Mouse (Mus musculus): ENCODE results near the gene Ppm1h. TPM values are rescaled to one million over a fixed set of nuclear protein-coding genes. Genes with fewer than 3 reads are reported as not detected.

Ppm1h gene
- total and polyA plus RNA-seq, 3 experiments, result 1.2 to 1.3 (median 1.3) TPM

DNA sequence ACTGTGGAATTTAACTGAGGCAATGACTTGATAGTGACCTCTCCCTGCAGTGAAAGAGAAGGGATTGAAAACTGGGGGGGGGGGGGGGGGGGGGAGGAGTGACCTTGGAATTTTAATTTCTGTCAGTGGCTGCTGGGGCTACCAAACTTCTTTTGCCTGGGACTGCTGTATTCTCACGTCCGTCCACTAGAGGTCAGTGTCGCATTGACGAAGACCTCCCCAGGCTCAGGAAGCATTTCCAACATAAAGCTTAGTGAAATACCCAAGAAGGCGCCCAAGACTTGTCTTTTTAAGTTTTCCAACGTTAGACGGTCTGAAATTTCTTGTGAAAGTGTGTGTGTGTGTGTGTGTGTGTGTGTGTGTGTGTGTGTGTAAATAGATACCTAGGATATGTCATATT is 125.3 kb downstream of the Ppm1h start:
- no peaks in the 10 kb centered on the region for H3K79me2 ChIP-seq (replicated peaks; ENCODE audit: control insufficient read depth, extremely low read depth, insufficient read depth, poor library complexity, severe bottlenecking)
- H3K4me2 ChIP-seq (ENCODE audit: insufficient read depth, low read depth, poor library complexity, severe bottlenecking), result no peak overlapping the region
- H3K9me3 ChIP-seq (replicated peaks; ENCODE audit: low read length), result no peaks in the 10 kb centered on the region
- H3K4me1 ChIP-seq (ENCODE audit: control insufficient read depth in 1 of 2, insufficient read depth in 2 of 2), result peaks cover 0 to 25% of the 10 kb centered on the region in 2 experiments; a peak in 2 of 4 replicates
- H3K36me3 ChIP-seq (replicated peaks in 1 of 2; ENCODE audit: control insufficient read depth in 1 of 2, insufficient read depth in 1 of 2, low read length in 1 of 2), result no peaks in the 10 kb centered on the region
- H3K4me3 ChIP-seq (replicated peaks in 1 of 3; ENCODE audit: low read depth in 2 of 3, low read length in 2 of 3, poor library complexity in 1 of 3), result no peak overlapping the region
- TF ChIP-seq TCF12 (IDR thresholded peaks at IDR 0.05; ENCODE audit: low read depth, low read length) (no peak), BHLHE40 (IDR thresholded peaks at IDR 0.05; ENCODE audit: low read depth, low read length) (no peak), ZC3H11A (IDR thresholded peaks at IDR 0.05; ENCODE audit: low read depth, low read length) (peak; percentile 27), NELFE (IDR thresholded peaks at IDR 0.05; ENCODE audit: low read depth, low read length) (no peak; the same call in 1 of the 2 replicates), POLR2AphosphoS2 (IDR thresholded peaks at IDR 0.05; ENCODE audit: low read depth, low read length) (no peak), ZMIZ1 (IDR thresholded peaks at IDR 0.05; ENCODE audit: low read depth, low read length) (no peak), CTCF (conservative IDR thresholded peaks at IDR 0.05 in 1 of 2, IDR thresholded peaks at IDR 0.05 in 1 of 2; ENCODE audit: low read depth in 2 of 2, low read length in 2 of 2) (peak; percentile 42 to 90), CHD1 (IDR thresholded peaks at IDR 0.05; ENCODE audit: low read depth, low read length) (no peak), KAT2A (IDR thresholded peaks at IDR 0.05; ENCODE audit: insufficient replicate concordance, low read length) (no peak), IRF4 (IDR thresholded peaks at IDR 0.05; ENCODE audit: low read depth, low read length) (no peak), SMC3 (IDR thresholded peaks at IDR 0.05; ENCODE audit: low read depth, low read length) (peak; percentile 86), NRF1 (IDR thresholded peaks at IDR 0.05; ENCODE audit: low read depth, low read length) (no peak), JUN (IDR thresholded peaks at IDR 0.05; ENCODE audit: insufficient read depth, low read depth, low read length) (no peak), HCFC1 (IDR thresholded peaks at IDR 0.05; ENCODE audit: low read depth, low read length) (no peak), PAX5 (IDR thresholded peaks at IDR 0.05; ENCODE audit: low read length) (no peak), ZNF384 (IDR thresholded peaks at IDR 0.05; ENCODE audit: low read depth, low read length) (peak; percentile 40; the same call in 1 of the 2 replicates), RAD21 (IDR thresholded peaks at IDR 0.05; ENCODE audit: low read depth, low read length) (peak; percentile 91), MYC (IDR thresholded peaks at IDR 0.05; ENCODE audit: low read depth, low read length) (no peak)
- in situ Hi-C loops (cut with MboI; ENCODE audit: low pct_ligation_motif_present, low pct_unique_long_range_greater_than_20kb, low sequenced_read_pairs) (loop anchor here (5.0 kb wide), 1 partner anchor 283 kb away; no protein-coding TSS in a partner anchor), dilution Hi-C loops (cut with MboI; ENCODE audit: extremely low pct_ligation_motif_present, extremely low pct_unique_long_range_greater_than_20kb, low sequenced_read_pairs) (no loop called here)
- DNase-seq (ENCODE audit: extremely low read depth), result peak; percentile 67
- H3K27me3 ChIP-seq (replicated peaks), result no peaks in the 10 kb centered on the region
- H3K9ac ChIP-seq (ENCODE audit: insufficient read depth, low read depth), result no peak overlapping the region
- H3K27ac ChIP-seq (ENCODE audit: insufficient read depth, low read depth), result no peak overlapping the region

DNA sequence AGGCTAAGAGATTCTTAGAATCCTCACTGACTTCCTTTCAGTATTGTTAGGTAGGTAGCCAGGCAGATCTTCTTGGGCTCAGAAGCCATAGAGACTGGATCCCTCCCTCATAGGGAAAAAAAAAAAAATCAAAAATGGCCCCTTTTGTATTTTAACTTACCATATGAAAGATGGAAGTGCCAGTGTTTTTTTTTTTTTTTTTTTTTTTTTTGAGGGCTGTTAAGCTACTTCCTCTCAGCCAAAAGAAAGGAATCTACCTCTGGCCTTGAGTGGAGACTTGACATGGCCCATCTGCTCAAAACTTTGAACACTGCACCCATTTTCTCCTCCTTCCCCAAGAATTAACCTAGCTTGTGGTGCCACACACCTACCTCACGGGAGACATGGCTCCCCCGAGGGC is 127.3 kb downstream of the Ppm1h start:
- TF ChIP-seq UBTF (IDR thresholded peaks at IDR 0.05; ENCODE audit: low read depth, low read length) (no peak), USF1 (IDR thresholded peaks at IDR 0.05; ENCODE audit: low read depth, low read length) (no peak), CTCF (conservative IDR thresholded peaks at IDR 0.05 in 1 of 2, IDR thresholded peaks at IDR 0.05 in 1 of 2; ENCODE audit: low read depth in 2 of 2, low read length in 2 of 2) (no peak), CHD1 (IDR thresholded peaks at IDR 0.05; ENCODE audit: low read depth, low read length) (no peak), ZMIZ1 (IDR thresholded peaks at IDR 0.05; ENCODE audit: low read depth, low read length) (no peak), ZKSCAN1 (IDR thresholded peaks at IDR 0.05; ENCODE audit: borderline replicate concordance, low read depth, low read length) (no peak), ZNF384 (IDR thresholded peaks at IDR 0.05; ENCODE audit: low read depth, low read length) (peak; percentile 67), TBP (conservative IDR thresholded peaks at IDR 0.05; ENCODE audit: low read depth, low read length) (no peak), RCOR1 (conservative IDR thresholded peaks at IDR 0.05; ENCODE audit: low read depth, low read length) (no peak)
- DNase-seq (ENCODE audit: extremely low read depth), result no peak
- dilution Hi-C loops (cut with MboI; ENCODE audit: extremely low pct_ligation_motif_present, extremely low pct_unique_long_range_greater_than_20kb, low sequenced_read_pairs), result no loop called here
- Histone ChIP-seq H3K9me3 (replicated peaks; ENCODE audit: low read length) (no peaks in the 10 kb centered on the region), H3K4me3 (replicated peaks in 1 of 3; ENCODE audit: low read depth in 2 of 3, low read length in 2 of 3, poor library complexity in 1 of 3) (no peak overlapping the region), H3K27me3 (replicated peaks) (no peaks in the 10 kb centered on the region), H3K4me2 (ENCODE audit: insufficient read depth, low read depth, poor library complexity, severe bottlenecking) (no peak overlapping the region), H3K79me2 (replicated peaks; ENCODE audit: control insufficient read depth, extremely low read depth, insufficient read depth, poor library complexity, severe bottlenecking) (no peaks in the 10 kb centered on the region), H3K4me1 (ENCODE audit: control insufficient read depth in 1 of 2, insufficient read depth in 2 of 2) (peaks cover 0 to 21% of the 10 kb centered on the region in 2 experiments; a peak in 2 of 4 replicates), H3K9ac (ENCODE audit: insufficient read depth, low read depth) (no peak overlapping the region), H3K27ac (ENCODE audit: insufficient read depth, low read depth) (no peak overlapping the region), H3K36me3 (replicated peaks in 1 of 2; ENCODE audit: control insufficient read depth in 1 of 2, insufficient read depth in 1 of 2, low read length in 1 of 2) (no peaks in the 10 kb centered on the region)
- in situ Hi-C loops (cut with MboI; ENCODE audit: low pct_ligation_motif_present, low pct_unique_long_range_greater_than_20kb, low sequenced_read_pairs), result loop anchor here (5.0 kb wide), 1 partner anchor 196 kb away; no protein-coding TSS in a partner anchor
